Mouse (Mus musculus): ENCODE results near the gene Gatad2a. TPM values are rescaled to one million over a fixed set of nuclear protein-coding genes. Genes with fewer than 3 reads are reported as not detected.

Gene Gatad2a
- polyA plus RNA-seq, 1 experiment from 2014 or later = 56.0 TPM

DNA sequence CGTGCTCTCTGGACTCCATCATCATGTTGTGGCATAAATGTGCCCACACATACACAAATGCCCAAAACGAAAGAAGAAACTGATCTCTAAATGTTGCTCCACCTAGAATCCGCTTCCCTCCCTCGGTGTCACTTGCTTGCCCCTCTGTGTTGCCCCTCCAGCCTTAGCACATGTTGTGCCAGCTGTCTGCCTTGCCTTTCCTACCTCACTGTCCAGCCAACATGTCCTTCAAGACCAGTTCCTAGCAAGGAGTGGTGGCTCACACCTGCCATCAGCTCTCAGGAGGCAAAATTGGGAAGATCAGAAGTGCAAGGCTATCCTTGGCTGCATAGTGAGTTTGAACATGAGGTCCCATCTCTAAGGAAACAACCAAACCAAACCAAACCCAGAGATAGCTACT is 118.8 kb downstream of the Gatad2a start:
- Histone ChIP-seq H3K27me3 (replicated peaks) (peaks cover 41% of the 10 kb centered on the region), H3K36me3 (no peaks in the 10 kb centered on the region), H3K4me2 (no peak overlapping the region), H3K4me1 (peaks cover 15% of the 10 kb centered on the region), H3K9ac (no peak overlapping the region), H3K4me3 (replicated peaks) (no peak overlapping the region), H3K27ac (no peak overlapping the region), H3K9me3 (no peaks in the 10 kb centered on the region)
- no peak for ATAC-seq (ENCODE audit: insufficient read depth, low FRiP score, low read depth)
- 88% methylated on average over 4 of the region's 4 CpGs for WGBS

DNA sequence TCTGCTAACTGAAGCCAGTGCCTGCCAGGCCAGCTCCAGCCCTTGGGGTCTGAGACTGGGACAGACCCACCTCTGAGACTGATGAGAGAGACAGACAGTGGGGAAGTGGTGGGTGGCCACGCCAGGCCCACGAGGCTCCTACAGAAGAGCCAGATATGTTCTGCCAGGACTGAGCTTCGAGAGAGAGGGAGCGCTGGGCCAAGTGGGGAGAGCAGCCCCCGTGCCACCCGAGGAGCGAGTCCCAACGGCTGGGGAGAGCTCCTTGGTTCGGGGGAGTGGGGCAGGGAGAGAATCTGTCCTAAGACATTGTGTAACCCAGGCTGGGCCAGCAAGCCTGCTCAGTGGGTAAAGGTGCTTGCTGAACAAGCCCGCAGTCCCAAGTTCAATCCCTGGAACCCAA is 119.2 kb downstream of the Gatad2a start:
- ATAC-seq (ENCODE audit: insufficient read depth, low FRiP score, low read depth) = no peak
- Histone ChIP-seq H3K27me3 (replicated peaks) (peaks cover 37% of the 10 kb centered on the region), H3K27ac (no peak overlapping the region), H3K4me2 (no peak overlapping the region), H3K4me1 (peaks cover 12% of the 10 kb centered on the region), H3K9me3 (no peaks in the 10 kb centered on the region), H3K4me3 (replicated peaks) (no peak overlapping the region), H3K9ac (no peak overlapping the region), H3K36me3 (no peaks in the 10 kb centered on the region)
- WGBS = 72% methylated on average over 10 of the region's 10 CpGs

GRCm38 (mm10) chr8:69876097-69876496 is 120.1 kb downstream of the Gatad2a start:
- peaks cover 28% of the 10 kb centered on the region for H3K27me3 ChIP-seq (replicated peaks)
- no peak overlapping the region for H3K4me3 ChIP-seq (replicated peaks)
- H3K9me3 ChIP-seq = no peaks in the 10 kb centered on the region
- H3K9ac ChIP-seq = no peak overlapping the region
- no peak overlapping the region for H3K27ac ChIP-seq
- H3K4me2 ChIP-seq = no peak overlapping the region
- no peak for ATAC-seq (ENCODE audit: insufficient read depth, low FRiP score, low read depth)
- WGBS = 41% methylated on average over 10 of the region's 10 CpGs
- H3K4me1 ChIP-seq = peaks cover 4% of the 10 kb centered on the region; the same call in 1 of the 2 replicates
- H3K36me3 ChIP-seq = no peaks in the 10 kb centered on the region

DNA sequence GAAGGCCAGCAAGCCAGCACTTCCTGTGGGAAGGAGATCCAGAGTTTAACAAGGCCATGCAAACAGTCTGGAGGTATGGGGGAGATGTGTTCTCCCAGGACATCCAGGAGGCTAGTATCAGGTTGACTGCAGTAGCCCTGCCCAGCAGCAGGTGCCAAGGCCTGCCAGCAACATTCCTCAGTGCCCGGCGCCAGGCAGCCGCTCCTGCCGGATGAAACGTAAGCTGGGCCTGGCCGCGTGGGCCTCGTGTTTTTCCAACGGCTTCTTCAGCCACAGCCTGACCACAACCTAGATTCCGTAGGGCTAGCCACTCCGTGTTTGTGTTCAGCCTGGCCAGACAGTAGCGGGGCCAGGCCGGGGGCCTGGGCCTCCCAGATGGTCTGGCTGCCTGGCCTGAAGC is 121.5 kb downstream of the Gatad2a start:
- no peak for ATAC-seq (ENCODE audit: insufficient read depth, low FRiP score, low read depth)
- H3K4me2 ChIP-seq = no peak overlapping the region
- H3K4me3 ChIP-seq (replicated peaks) = no peak overlapping the region
- no peaks in the 10 kb centered on the region for H3K9me3 ChIP-seq
- no peaks in the 10 kb centered on the region for H3K4me1 ChIP-seq
- peaks cover 14% of the 10 kb centered on the region for H3K27me3 ChIP-seq (replicated peaks)
- 79% methylated on average over 13 of the region's 13 CpGs for WGBS
- no peak overlapping the region for H3K27ac ChIP-seq
- no peak overlapping the region for H3K9ac ChIP-seq
- no peaks in the 10 kb centered on the region for H3K36me3 ChIP-seq

DNA sequence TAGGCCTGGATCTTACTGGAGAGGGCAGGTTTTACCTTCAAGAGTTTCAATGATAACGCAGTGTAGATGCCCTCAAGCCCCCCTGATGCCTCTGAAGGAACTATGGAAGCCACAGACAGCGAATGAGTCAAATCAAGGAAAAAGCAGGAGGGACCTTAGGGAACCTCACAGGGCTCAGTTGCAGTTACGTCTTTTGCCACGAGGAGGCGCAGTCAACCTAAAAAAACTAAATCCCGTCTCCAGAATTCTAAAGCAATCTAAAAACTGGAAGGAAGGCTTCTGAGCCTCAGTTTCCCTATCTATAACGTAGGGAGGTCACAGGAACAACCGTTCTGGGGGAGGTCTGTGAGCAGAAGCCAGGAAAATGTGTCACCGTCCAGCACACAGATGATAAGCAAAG is 122.0 kb downstream of the Gatad2a start:
- no peaks in the 10 kb centered on the region for H3K9me3 ChIP-seq
- H3K4me1 ChIP-seq = no peaks in the 10 kb centered on the region
- peaks cover 9% of the 10 kb centered on the region; the same call in 1 of the 2 replicates for H3K27me3 ChIP-seq (replicated peaks)
- 10% methylated on average over 9 of the region's 9 CpGs for WGBS
- H3K27ac ChIP-seq = no peak overlapping the region
- no peak overlapping the region for H3K4me2 ChIP-seq
- no peak overlapping the region for H3K9ac ChIP-seq
- no peaks in the 10 kb centered on the region for H3K36me3 ChIP-seq
- ATAC-seq (ENCODE audit: insufficient read depth, low FRiP score, low read depth) = no peak
- no peak overlapping the region for H3K4me3 ChIP-seq (replicated peaks)

DNA sequence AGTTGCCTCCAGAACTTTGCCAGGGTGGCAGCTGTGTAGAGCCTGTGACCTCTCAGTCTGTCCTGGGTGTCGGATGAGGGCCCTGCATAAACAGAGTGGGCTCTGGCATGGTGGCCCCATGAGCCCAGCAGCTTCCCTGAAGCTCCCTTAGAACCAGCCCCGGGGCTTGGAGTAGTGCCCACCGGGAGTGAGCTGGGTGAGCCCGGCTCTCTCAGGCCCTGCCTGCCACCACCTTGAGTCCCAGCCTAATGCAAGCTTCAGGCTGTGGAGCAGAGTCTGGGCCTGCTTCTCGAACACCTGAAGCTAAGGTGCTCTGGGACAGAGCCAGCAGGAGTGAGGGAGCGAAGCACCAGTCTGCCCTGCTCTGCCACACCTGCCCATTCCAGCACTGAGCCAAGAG is 125.3 kb downstream of the Gatad2a start:
- Histone ChIP-seq H3K27ac (no peak overlapping the region), H3K4me2 (no peak overlapping the region), H3K9ac (no peak overlapping the region), H3K27me3 (replicated peaks) (no peaks in the 10 kb centered on the region), H3K4me1 (no peaks in the 10 kb centered on the region), H3K36me3 (no peaks in the 10 kb centered on the region), H3K9me3 (no peaks in the 10 kb centered on the region), H3K4me3 (replicated peaks) (no peak overlapping the region)
- 78% methylated on average over 6 of the region's 6 CpGs for WGBS
- ATAC-seq (ENCODE audit: insufficient read depth, low FRiP score, low read depth) = no peak

DNA sequence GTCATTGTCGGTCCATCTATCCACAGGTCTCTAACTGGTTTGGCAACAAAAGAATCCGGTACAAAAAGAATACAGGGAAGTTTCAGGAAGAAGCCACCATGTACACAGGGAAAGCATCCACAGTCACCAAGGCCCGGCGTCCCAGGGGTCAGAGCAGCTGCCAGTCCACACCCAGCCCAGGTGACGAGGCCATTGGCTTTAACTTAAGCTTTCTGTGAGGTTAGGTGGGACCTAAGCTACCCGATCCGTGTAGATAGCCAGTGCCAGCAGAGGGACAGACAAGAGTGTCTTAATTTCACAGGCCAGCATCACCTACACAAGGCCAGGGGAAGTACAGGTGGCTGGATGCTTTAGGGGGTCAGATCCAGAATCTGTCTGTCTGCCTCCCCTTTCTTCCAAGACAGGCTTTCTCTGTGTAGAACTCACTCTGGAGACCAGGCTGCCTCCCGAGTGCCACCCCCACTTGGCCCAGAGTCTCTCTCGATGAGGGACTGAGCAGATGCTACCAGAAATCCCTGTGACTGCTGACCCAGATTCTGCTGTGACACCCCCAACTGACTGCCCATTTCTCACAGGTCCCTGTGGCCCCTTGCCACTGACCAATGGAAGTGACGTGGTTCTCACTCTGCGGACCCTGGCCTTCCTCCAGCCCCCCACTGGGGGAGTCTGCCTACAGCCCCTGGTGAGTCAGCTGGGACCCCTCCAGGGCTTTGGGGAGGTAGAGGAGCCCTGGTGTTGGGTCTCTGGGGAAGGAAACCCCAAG is 126.0 kb downstream of the Gatad2a start:
- no peak overlapping the region for H3K4me2 ChIP-seq

DNA sequence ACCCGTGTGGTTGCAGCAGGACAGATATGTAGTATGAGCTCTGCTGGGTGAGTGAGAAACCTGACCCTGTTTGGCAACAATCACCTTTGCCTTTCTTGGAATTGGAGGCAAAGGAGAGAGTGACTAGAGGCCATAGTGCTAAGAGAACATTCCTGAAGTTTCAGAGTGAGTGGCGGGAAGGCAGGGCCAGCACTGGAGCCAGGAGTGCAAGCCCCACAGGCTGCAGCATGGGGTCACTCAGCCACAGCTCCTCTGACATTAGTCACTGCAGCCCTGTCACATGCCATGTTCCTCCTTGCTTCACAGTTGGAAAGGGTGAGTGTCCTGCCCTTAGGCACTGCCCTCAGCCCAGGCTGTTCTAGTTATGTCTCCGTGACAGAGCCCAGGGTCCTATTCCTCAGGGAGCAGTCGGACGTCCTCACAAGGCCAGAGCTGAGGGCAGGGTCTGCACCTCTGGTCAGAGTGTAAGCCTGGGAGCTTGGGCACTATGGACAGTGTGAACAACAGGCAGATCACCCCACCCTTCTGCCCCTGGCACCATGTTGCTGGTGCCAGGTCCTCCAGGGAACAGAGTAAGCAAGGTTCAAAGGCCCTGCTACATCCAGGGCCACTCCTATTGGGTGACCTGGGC is 128.4 kb downstream of the Gatad2a start:
- Histone ChIP-seq H3K4me1 (no peaks in the 10 kb centered on the region), H3K4me3 (replicated peaks) (no peak overlapping the region), H3K27me3 (replicated peaks) (no peaks in the 10 kb centered on the region), H3K9me3 (no peaks in the 10 kb centered on the region), H3K4me2 (no peak overlapping the region), H3K27ac (no peak overlapping the region), H3K9ac (no peak overlapping the region), H3K36me3 (no peaks in the 10 kb centered on the region)
- 73% methylated on average over 5 of the region's 5 CpGs for WGBS
- no peak for ATAC-seq (ENCODE audit: insufficient read depth, low FRiP score, low read depth)

More for the DNA sequence above, 126.0 kb downstream of the Gatad2a start:
- Histone ChIP-seq H3K27ac (no peak overlapping the region), H3K36me3 (no peaks in the 10 kb centered on the region), H3K9me3 (no peaks in the 10 kb centered on the region), H3K9ac (no peak overlapping the region), H3K4me3 (replicated peaks) (no peak overlapping the region), H3K27me3 (replicated peaks) (no peaks in the 10 kb centered on the region), H3K4me1 (no peaks in the 10 kb centered on the region)
- WGBS = 78% methylated on average over 11 of the region's 11 CpGs
- ATAC-seq (ENCODE audit: insufficient read depth, low FRiP score, low read depth) = no peak

DNA sequence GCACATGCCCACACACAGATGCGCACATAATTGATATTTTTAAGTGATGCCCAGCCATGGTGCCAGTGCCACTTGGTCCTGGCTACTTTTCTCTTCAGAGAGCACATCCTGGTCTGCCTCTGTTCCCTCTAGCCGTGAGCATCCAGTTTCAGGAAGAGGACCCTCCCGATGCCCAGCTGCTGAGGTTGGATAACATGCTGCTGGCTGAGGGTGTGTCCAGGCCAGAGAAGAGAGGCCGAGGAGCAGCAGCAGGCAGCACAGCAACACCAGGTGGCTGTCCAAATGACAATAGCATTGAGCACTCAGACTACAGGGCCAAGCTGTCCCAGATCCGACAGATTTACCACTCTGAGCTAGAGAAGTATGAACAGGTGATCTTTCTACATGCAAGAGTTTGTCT is 132.0 kb downstream of the Gatad2a start:
- no peak for ATAC-seq (ENCODE audit: insufficient read depth, low FRiP score, low read depth)
- Histone ChIP-seq H3K9ac (no peak overlapping the region), H3K9me3 (no peaks in the 10 kb centered on the region), H3K4me2 (no peak overlapping the region), H3K27me3 (replicated peaks) (no peaks in the 10 kb centered on the region), H3K4me1 (no peaks in the 10 kb centered on the region), H3K27ac (no peak overlapping the region), H3K4me3 (replicated peaks) (no peak overlapping the region), H3K36me3 (no peaks in the 10 kb centered on the region)
- WGBS = 70% methylated on average over 5 of the region's 5 CpGs

DNA sequence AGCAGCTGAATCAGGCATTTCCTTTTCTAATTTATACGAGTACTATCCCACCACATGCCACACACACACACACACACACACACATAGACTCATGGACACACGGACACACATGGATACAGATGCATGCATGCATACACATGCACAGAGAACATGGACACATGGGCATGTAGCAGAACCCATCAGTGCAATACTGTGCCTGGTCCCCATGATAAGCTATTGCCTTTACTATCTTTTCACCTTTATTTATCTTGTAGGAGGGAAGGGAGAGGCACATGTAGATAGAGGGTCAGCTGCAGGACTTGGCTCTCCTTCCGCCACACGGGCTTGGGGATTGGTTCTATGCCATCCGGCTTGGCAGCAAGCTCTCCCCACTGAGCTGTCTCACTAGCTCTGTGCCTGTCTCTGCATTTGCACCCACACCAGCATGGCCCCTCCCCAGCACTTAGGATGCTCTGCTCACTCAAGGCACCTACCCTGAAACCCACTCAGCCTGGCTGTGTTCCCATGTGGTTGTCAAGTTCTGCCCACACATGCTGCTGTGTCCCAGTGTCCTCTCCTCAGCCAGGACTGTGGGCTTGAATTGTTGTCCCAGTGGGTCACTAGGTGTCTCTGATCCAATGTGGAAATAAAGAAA is 132.7 kb downstream of the Gatad2a start:
- Histone ChIP-seq H3K4me1 (no peaks in the 10 kb centered on the region), H3K27me3 (replicated peaks) (no peaks in the 10 kb centered on the region), H3K27ac (no peak overlapping the region), H3K36me3 (no peaks in the 10 kb centered on the region), H3K4me3 (replicated peaks) (no peak overlapping the region), H3K9ac (no peak overlapping the region), H3K9me3 (no peaks in the 10 kb centered on the region), H3K4me2 (no peak overlapping the region)
- WGBS = 70% methylated on average over 5 of the region's 5 CpGs
- no peak; the same call in 1 of the 2 replicates for ATAC-seq (ENCODE audit: insufficient read depth, low FRiP score, low read depth)

DNA sequence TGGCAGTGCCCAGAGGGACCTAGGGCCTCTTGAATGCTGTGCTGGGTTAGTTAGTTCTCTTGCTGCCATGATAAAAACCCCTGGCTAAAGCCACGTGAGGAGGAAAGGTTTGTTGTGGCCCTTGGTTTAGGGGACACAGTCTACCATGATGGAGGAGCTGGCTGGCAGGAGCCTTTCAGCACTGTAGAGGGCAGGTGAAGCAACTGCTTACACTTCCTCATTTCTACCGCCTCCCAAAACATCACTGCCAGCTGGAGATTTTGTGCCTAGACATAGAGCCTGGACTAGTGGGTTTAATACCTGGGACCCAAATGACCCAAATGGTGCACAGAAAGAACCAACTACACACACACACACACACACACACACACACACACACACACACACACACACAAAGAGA is 134.9 kb downstream of the Gatad2a start:
- H3K4me1 ChIP-seq = no peaks in the 10 kb centered on the region
- no peaks in the 10 kb centered on the region for H3K36me3 ChIP-seq
- H3K9me3 ChIP-seq = no peaks in the 10 kb centered on the region
- no peak overlapping the region for H3K27ac ChIP-seq
- no peak overlapping the region for H3K9ac ChIP-seq
- H3K4me2 ChIP-seq = no peak overlapping the region
- H3K27me3 ChIP-seq (replicated peaks) = no peaks in the 10 kb centered on the region
- 53% methylated on average over 2 of the region's 2 CpGs for WGBS
- no peak for ATAC-seq (ENCODE audit: insufficient read depth, low FRiP score, low read depth)
- no peak overlapping the region for H3K4me3 ChIP-seq (replicated peaks)

DNA sequence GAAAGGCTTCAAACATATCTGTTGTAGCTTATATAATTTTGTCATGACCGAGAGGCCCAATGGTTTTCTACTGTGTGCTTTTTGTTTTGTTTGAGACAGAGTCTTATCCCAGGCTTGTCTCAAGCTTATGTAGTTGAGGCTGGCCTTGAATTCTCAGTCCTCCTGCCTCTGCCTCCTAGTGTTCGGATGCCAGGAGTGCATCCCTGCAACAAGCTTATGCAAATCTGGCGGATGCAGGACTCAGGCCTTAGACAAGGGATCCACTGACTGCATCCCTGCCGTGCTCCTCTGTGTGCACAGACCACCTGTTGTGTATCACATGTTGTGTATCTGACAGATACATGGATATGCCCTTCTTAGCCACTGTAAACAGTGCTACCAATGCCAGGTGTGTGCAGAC is 135.4 kb downstream of the Gatad2a start:
- ATAC-seq (ENCODE audit: insufficient read depth, low FRiP score, low read depth) = no peak
- no peak overlapping the region for H3K9ac ChIP-seq
- H3K9me3 ChIP-seq = no peaks in the 10 kb centered on the region
- WGBS = 60% methylated on average over 4 of the region's 4 CpGs
- no peak overlapping the region for H3K27ac ChIP-seq
- no peak overlapping the region for H3K4me3 ChIP-seq (replicated peaks)
- no peaks in the 10 kb centered on the region for H3K36me3 ChIP-seq
- no peaks in the 10 kb centered on the region for H3K4me1 ChIP-seq
- H3K4me2 ChIP-seq = no peak overlapping the region
- H3K27me3 ChIP-seq (replicated peaks) = no peaks in the 10 kb centered on the region

All from stomach, embryonic 15.5 days (tissue).